Mouse (Mus musculus) erythroblast, embryonic 14.5 days (primary cell): Measurements from ENCODE around the gene Scmh1.

Experiments used
- GATA1 ChIP-seq: IDR thresholded peaks from 2 replicates; pipeline ENCODE4 v1.6.1; 2012; ENCODE audit warnings: low read length, inconsistent platforms, mixed read lengths
- TAL1 ChIP-seq: IDR thresholded peaks from 3 replicates; pipeline ENCODE4 v1.6.1; 2012; ENCODE audit warnings: low read length, inconsistent platforms, mixed read lengths

DNA sequence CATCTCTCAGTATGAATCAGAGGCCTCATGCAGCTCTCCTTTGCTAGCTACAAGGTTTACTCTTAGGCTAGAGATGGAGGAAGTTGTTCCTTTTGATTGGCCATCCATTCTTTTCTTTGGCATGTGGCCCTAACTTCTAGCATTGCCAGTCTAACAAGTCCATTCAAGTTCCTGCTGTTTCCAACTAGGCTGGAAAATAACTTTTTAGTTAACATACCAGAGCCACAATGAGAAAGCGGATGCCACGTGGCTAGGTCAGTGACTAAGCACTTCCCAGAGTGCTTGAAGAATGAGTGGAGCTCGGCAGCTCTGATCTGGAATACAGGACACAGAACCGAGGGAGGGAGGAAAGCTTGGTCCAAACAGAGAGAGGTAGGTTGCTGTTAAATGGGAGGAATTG, 112.3 kb downstream of the Scmh1 start:
- TF ChIP-seq TAL1 = no peak
- no peak for TF ChIP-seq GATA1
